Mouse (Mus musculus) forebrain, postnatal 0 days (tissue): ENCODE results near the gene Etv4. TPM values are rescaled to one million over a fixed set of nuclear protein-coding genes. Genes with fewer than 3 reads are reported as not detected.
A peak's percentile ranks its signal among the peaks of the same experiment; 100 is the strongest.

Experiments
- ATAC-seq: fragments of 200-750 bp; cut with Nextera tagmentation; 2 replicates; pipeline ENCODE4 v1.8.0; 2017; ENCODE audit warnings: mild to moderate bottlenecking, moderate library complexity
- DNase-seq: peaks from one replicate; pipeline ENCODE4 v3.0.0-alpha.2; 2015
- H3K27ac ChIP-seq: fragments of 300-500 bp; sonication (generic); 2 replicates; pipeline ENCODE4 v1.5.1; 2014; ENCODE audit warnings: low read depth, mild to moderate bottlenecking, antibody characterized with exemption, low read length, moderate library complexity, mixed read lengths
- H3K27me3 ChIP-seq: fragments of 300-500 bp; sonication (generic); 2 replicates; pipeline ENCODE4 v1.6.1; 2014; ENCODE audit warnings: mild to moderate bottlenecking, low read length, mixed read lengths; ENCODE audit not compliant: insufficient read depth
- H3K36me3 ChIP-seq: fragments of 300-500 bp; sonication (generic); 2 replicates; pipeline ENCODE4 v1.6.1; 2014; ENCODE audit warnings: mild to moderate bottlenecking, moderate library complexity; ENCODE audit not compliant: insufficient read depth
- H3K4me1 ChIP-seq: fragments of 300-500 bp; sonication (generic); 2 replicates; pipeline ENCODE4 v1.6.1; 2014; ENCODE audit warnings: antibody characterized with exemption; ENCODE audit not compliant: insufficient read depth
- H3K4me2 ChIP-seq: fragments of 300-500 bp; sonication (generic); 2 replicates; pipeline ENCODE4 v1.6.1; 2014; ENCODE audit warnings: low read depth, mild to moderate bottlenecking, moderate library complexity
- H3K4me3 ChIP-seq: fragments of 300-500 bp; sonication (generic); 2 replicates; pipeline ENCODE4 v1.5.1; 2014; ENCODE audit warnings: low read depth, low read length, mixed read lengths
- H3K9ac ChIP-seq: fragments of 300-500 bp; sonication (generic); 2 replicates; pipeline ENCODE4 v1.6.1; 2014; ENCODE audit warnings: mild to moderate bottlenecking
- H3K9me3 ChIP-seq: fragments of 300-500 bp; sonication (generic); 2 replicates; pipeline ENCODE4 v1.6.1; 2016; ENCODE audit warnings: low read length
- CTCF ChIP-seq: sonication (generic); IDR thresholded peaks from 2 replicates; pipeline ENCODE4 v1.5.1; 2016; ENCODE audit warnings: antibody characterized with exemption, control low read depth, low read depth
- WGBS: fragments of 180-500 bp; shearing (Covaris S2); extraction: QIAGEN DNeasy Blood & Tissue Kit; methylation state at CpG from one replicate; pipeline ENCODE4 v1.1.7; 2014; 5-methylcytosine and 5-hydroxymethylcytosine counted together
- polyA plus RNA-seq: library from polyadenylated mRNA; unstranded; fragments of >200 nt; fragmentation: Nextera tagmentation; extraction: Ambion mirVana; gene quantifications from 2 replicates; pipeline ENCODE4 v1.2.1, GENCODE M21; 2015
- total RNA-seq: library from RNA; depleted of rRNA; stranded (reverse); fragments of >200 nt; gene quantifications from 2 replicates; pipeline ENCODE4 v1.2.3, GENCODE M21; 2014

Etv4 gene
- total and polyA plus RNA-seq, 2 experiments from 2014 or later = 16.8 to 25.1 TPM

DNA sequence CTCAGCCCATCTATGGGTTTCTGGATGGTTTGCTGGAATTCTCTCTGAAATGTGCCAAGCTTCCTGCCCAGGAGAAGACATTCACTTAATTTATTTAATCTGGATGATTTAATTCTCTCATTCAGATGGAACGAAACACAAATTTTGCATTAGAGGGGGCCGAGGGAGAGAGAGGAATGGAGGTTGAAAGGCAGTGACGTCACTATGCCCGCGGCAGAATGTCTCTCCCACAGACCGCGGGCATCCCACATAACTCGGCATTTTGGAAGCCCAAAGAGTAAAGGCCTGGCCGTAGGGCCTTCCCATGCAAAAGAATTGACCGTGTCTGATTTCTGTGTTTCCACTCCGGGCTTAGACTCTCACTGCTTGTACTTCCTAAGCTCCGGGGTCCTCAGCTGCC, 21.6 kb upstream of the Etv4 start:
- Histone ChIP-seq H3K4me3 (no peak overlapping the region), H3K27ac (no peak overlapping the region), H3K36me3 (no peaks in the 10 kb centered on the region), H3K4me2 (no peak overlapping the region), H3K4me1 (no peaks in the 10 kb centered on the region), H3K9me3 (no peaks in the 10 kb centered on the region), H3K27me3 (no peaks in the 10 kb centered on the region), H3K9ac (no peak overlapping the region)
- 69% methylated on average over 12 of the region's 12 CpGs for WGBS
- no peak for ATAC-seq
- no peak for TF ChIP-seq CTCF
- no peak for DNase-seq

DNA sequence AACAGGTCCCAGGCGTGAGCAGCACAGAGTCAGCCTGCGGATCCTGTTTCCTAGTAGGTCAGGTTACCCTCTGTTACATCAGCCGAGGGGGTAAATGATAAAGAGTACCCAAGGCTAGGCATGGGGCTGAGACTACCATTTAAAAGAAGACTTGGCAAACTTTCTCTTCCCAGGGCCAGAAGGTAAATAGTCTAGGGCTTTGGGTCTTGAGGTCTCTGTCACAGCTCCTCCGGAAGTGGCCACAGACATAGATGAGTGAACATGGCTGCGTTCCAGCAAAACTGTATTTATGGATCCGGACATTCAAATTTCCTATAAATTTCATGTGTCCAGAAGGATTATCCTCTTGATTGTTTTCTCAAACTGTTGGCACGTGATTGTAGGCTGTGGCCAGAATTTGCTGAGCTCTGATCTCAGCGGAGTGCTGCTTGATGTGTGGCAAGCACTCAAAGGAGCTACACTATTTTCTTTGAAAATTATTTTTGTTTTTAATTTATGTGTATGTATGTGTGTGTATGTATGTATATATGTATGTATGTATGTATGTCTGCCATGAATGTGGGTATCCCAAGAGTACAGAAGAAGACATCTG, 20.0 kb upstream of the Etv4 start:
- Histone ChIP-seq H3K4me3 (no peak overlapping the region), H3K27me3 (no peaks in the 10 kb centered on the region), H3K9ac (no peak overlapping the region), H3K36me3 (no peaks in the 10 kb centered on the region), H3K27ac (no peak overlapping the region), H3K4me1 (no peaks in the 10 kb centered on the region), H3K9me3 (no peaks in the 10 kb centered on the region), H3K4me2 (no peak overlapping the region)
- 87% methylated on average over 8 of the region's 8 CpGs for WGBS
- DNase-seq = no peak
- TF ChIP-seq CTCF = no peak
- no peak for ATAC-seq

DNA sequence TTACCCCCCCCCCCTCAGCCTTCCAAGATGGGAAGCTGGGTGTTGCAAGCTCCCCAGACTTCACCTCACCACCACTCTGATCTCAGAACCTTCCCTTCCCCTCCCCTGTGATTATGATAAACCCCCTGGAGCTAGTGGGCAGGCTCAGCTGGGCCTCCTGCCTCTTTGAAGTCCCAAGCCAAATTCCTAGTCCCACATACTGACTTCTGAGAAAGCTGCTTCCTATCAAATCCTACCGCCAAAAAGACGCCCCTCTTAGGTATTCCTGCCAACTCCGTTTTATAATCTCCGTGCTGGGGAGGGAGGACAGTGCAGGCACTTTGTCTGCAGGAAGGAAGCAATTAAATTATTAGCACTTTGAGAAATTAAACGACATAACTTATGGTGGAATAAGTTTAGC, 16.2 kb upstream of the Etv4 start:
- no peaks in the 10 kb centered on the region for H3K27me3 ChIP-seq
- H3K27ac ChIP-seq = no peak overlapping the region
- no peaks in the 10 kb centered on the region for H3K4me1 ChIP-seq
- no peaks in the 10 kb centered on the region for H3K36me3 ChIP-seq
- H3K4me3 ChIP-seq = no peak overlapping the region
- TF ChIP-seq CTCF = no peak
- DNase-seq (no peak), ATAC-seq (no peak)
- H3K9ac ChIP-seq = no peak overlapping the region
- 7% methylated on average over 5 of the region's 5 CpGs for WGBS
- H3K4me2 ChIP-seq = no peak overlapping the region
- H3K9me3 ChIP-seq = no peaks in the 10 kb centered on the region

DNA sequence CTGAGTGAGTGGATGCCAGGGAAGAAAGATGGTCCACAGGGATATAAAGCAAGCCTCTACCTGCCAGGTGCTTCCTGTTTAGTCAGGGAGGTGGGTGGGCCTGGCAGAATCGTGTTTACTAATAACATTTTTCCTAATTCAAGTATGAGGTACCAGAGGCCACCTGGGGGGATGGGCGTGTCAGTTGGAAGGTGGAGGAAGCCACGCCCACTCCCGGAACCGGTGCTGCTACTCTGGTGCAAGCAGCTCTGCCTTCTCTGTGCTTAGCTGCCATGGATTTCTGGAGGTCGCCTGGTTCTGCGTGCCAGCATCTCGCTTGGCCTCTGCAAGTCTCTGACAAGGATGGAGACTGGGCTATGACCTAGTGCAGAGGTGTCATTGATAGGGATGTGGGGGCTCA, 12.9 kb upstream of the Etv4 start:
- DNase-seq (no peak), ATAC-seq (no peak)
- Histone ChIP-seq H3K36me3 (no peaks in the 10 kb centered on the region), H3K9me3 (no peaks in the 10 kb centered on the region), H3K4me3 (no peak overlapping the region), H3K27me3 (no peaks in the 10 kb centered on the region), H3K4me2 (no peak overlapping the region), H3K9ac (no peak overlapping the region), H3K27ac (no peak overlapping the region), H3K4me1 (no peaks in the 10 kb centered on the region)
- no peak for TF ChIP-seq CTCF
- WGBS = 36% methylated on average over 8 of the region's 8 CpGs

DNA sequence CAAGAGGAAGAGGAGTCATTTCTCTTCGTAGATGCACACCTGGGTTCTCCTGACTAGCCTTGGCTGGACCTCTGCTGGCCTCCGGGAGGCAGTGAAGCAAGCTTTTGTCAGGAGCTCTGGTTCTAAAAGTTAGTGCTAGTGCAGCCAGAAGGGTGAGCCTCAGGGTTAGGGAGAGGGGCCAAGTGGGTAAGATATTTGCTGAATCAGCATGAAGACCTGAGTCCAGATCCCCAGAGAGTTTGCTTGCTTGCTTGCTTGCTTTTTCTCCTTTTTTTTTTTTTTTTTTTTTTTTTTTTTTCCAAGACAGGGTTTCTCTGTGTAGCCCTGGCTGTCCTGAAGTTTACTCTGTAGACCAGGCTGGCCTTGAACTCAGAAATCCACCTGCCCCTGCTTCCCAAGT, 12.2 kb upstream of the Etv4 start:
- H3K4me3 ChIP-seq = no peak overlapping the region
- WGBS = 80% methylated on average over 2 of the region's 2 CpGs
- H3K4me2 ChIP-seq = no peak overlapping the region
- no peaks in the 10 kb centered on the region for H3K27me3 ChIP-seq
- no peak overlapping the region for H3K9ac ChIP-seq
- ATAC-seq (no peak), DNase-seq (no peak)
- H3K4me1 ChIP-seq = no peaks in the 10 kb centered on the region
- H3K27ac ChIP-seq = no peak overlapping the region
- no peaks in the 10 kb centered on the region for H3K9me3 ChIP-seq
- H3K36me3 ChIP-seq = no peaks in the 10 kb centered on the region
- no peak for TF ChIP-seq CTCF

DNA sequence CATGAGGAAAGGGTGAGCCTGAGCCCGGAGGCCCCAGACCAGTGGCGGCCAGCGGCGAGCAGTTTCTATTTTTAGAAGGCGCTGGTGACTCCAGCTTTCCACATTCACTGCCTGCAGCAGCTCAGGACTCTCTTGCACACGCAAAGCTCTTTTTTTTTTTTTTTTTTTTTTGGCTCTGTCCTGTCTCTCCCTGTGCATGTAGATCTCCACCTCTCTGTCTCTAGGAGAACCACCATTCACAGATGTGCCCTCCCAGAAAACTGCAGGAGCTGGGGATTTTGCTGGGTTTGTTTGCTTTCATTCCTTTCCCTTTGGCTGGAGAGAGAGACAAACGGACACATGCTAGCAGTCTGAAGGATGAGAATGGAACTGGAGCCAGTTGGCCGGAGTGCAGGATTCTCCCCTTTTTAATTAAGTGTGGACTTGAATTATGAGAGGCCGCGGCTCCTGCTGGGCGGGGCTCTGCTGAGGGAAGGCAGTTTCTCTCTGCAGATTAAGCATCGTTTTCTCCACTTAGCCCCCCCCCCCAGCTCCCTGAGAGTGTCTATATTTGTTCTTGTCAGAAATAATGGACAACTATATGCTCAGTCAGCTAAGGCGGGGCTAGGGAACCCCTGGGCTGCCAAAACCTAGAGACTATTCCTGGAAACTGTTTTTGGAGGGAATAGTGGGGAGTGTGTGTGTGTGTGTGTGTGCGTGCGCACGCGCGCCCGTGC, 5.8 kb upstream of the Etv4 start:
- DNase-seq = peak; percentile 48
- Histone ChIP-seq H3K4me1 (no peaks in the 10 kb centered on the region), H3K27ac (no peak overlapping the region), H3K9ac (no peak overlapping the region), H3K36me3 (no peaks in the 10 kb centered on the region), H3K9me3 (no peaks in the 10 kb centered on the region), H3K4me2 (0 out of 2 replicates have a peak overlapping the region, but pooled peaks have one; percentile 11), H3K4me3 (no peak overlapping the region), H3K27me3 (peaks cover 17% of the 10 kb centered on the region)
- WGBS = 29% methylated on average over 19 of the region's 19 CpGs
- no peak for ATAC-seq
- TF ChIP-seq CTCF = no peak

DNA sequence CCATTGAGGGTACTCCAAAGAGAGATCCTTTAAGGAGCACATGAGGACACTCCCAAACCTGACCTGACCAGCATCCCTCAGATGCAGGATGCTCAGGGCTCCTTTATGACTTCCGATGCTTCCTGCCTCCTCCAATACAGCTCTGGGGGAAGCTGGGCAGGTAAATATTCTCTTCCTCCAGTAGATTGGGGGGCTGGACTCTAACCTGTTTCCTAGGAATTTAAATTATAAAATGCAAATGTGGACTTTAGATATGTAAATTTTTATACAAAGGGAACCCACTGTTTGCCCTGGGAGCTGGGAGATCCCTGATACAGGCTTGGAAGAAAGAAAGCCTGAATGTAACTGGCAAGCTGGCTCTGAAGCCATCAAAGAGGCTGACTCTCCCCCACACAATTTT, 2.3 kb upstream of the Etv4 start:
- H3K9ac ChIP-seq = no peak overlapping the region
- H3K27me3 ChIP-seq = peaks cover 32% of the 10 kb centered on the region
- TF ChIP-seq CTCF = no peak
- DNase-seq = no peak
- H3K36me3 ChIP-seq = no peaks in the 10 kb centered on the region
- no peaks in the 10 kb centered on the region for H3K9me3 ChIP-seq
- no peak overlapping the region for H3K27ac ChIP-seq
- no peak overlapping the region for H3K4me3 ChIP-seq
- H3K4me2 ChIP-seq = no peak overlapping the region
- peaks cover 4% of the 10 kb centered on the region; the same call in 1 of the 2 replicates for H3K4me1 ChIP-seq
- no peak for ATAC-seq
- WGBS = 92% methylated on average over 1 of the region's 1 CpGs
